Mouse (Mus musculus) kidney, embryonic 14.5 days (tissue): ENCODE data around the gene Extl1. TPM values are rescaled to one million over a fixed set of nuclear protein-coding genes. Genes with fewer than 3 reads are reported as not detected.
A peak's percentile ranks its signal among the peaks of the same experiment; 100 is the strongest.
"Not testable (repeated sequence)": the region's sequence is repeated elsewhere in the genome, so short reads cannot be mapped to it uniquely, and the experiment has no call there.

Experiments used
- ATAC-seq: fragments of 200-750 bp; cut with Nextera tagmentation; 2 replicates; pipeline ENCODE4 v1.8.0; 2017; ENCODE audit warnings: moderate number of reproducible peaks, mild to moderate bottlenecking, moderate TSS enrichment, moderate library complexity; ENCODE audit not compliant: low FRiP score, low TSS enrichment
- H3K27ac ChIP-seq: fragments of 300-500 bp; sonication (generic); 2 replicates; pipeline ENCODE4 v1.5.1; 2014; ENCODE audit warnings: low read depth, mild to moderate bottlenecking, low read length, moderate library complexity, mixed read lengths
- H3K27me3 ChIP-seq: fragments of 300-500 bp; sonication (generic); 2 replicates; pipeline ENCODE4 v1.6.1; 2014; ENCODE audit warnings: mild to moderate bottlenecking, low read length; ENCODE audit not compliant: control insufficient read depth, insufficient read depth
- H3K36me3 ChIP-seq: fragments of 300-500 bp; sonication (generic); 2 replicates; pipeline ENCODE4 v1.6.1; 2014; ENCODE audit warnings: low read length, mixed read lengths; ENCODE audit not compliant: control insufficient read depth, insufficient read depth
- H3K4me1 ChIP-seq: fragments of 300-500 bp; sonication (generic); 2 replicates; pipeline ENCODE4 v1.6.1; 2014; ENCODE audit warnings: low read length, mixed read lengths; ENCODE audit not compliant: control insufficient read depth, insufficient read depth
- H3K4me2 ChIP-seq: fragments of 300-500 bp; sonication (generic); replicated peaks from 2 replicates; pipeline ENCODE4 v1.6.1; 2014; ENCODE audit warnings: low read depth, mild to moderate bottlenecking, low read length
- H3K4me3 ChIP-seq: fragments of 300-500 bp; sonication (generic); 2 replicates; pipeline ENCODE4 v1.5.1; 2014; ENCODE audit warnings: mild to moderate bottlenecking, low read length
- H3K9ac ChIP-seq: fragments of 300-500 bp; sonication (generic); 2 replicates; pipeline ENCODE4 v1.6.1; 2014; ENCODE audit warnings: low read depth, mild to moderate bottlenecking, low read length, moderate library complexity
- H3K9me3 ChIP-seq: fragments of 300-500 bp; sonication (generic); 2 replicates; pipeline ENCODE4 v1.6.1; 2016; ENCODE audit warnings: low read length; ENCODE audit not compliant: control insufficient read depth
- whole genome bisulfite sequencing: fragments of 180-500 bp; shearing (Covaris S2); extraction: QIAGEN DNeasy Blood & Tissue Kit; methylation state at CpG from one replicate; pipeline ENCODE4 v1.1.7; 2014; 5-methylcytosine and 5-hydroxymethylcytosine counted together
- polyA plus RNA-seq: library from polyadenylated mRNA; unstranded; fragments of >200 nt; fragmentation: Nextera tagmentation; extraction: Ambion mirVana; gene quantifications from 2 replicates; pipeline ENCODE4 v1.2.1, GENCODE M21; 2014

Gene Extl1
- 0.20 and 0.23 TPM in 2 replicates for polyA plus RNA-seq

DNA sequence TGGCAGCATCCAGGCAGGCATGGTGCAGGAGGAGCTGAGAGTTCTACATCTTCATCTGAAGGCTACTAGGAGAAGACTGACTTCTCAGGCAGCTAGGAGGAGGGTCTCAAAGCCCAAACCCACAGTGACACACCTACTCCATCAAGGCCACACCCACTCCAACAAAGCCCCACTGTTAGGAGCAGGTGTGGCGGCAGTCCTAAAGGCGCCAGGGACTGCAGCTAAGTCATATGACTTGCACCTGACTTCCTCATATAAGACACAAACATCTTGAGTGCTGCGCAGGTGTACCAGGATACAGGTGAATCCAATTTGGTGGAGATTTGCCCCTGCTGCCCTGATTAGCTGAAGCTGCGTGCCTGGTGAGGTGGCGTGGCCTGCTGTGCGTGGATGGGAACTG, at the start of gene Extl1:
Gene Extl1, minus strand, starts transcription at position 101 of the 400 bp plus-strand sequence.
- H3K4me2 ChIP-seq, ATAC-seq, H3K36me3 ChIP-seq, H3K9ac ChIP-seq, H3K27me3 ChIP-seq, H3K4me1 ChIP-seq, H3K27ac ChIP-seq, H3K4me3 ChIP-seq, H3K9me3 ChIP-seq: not testable (repeated sequence)
- 92% methylated on average over 2 of the region's 6 CpGs for WGBS

DNA sequence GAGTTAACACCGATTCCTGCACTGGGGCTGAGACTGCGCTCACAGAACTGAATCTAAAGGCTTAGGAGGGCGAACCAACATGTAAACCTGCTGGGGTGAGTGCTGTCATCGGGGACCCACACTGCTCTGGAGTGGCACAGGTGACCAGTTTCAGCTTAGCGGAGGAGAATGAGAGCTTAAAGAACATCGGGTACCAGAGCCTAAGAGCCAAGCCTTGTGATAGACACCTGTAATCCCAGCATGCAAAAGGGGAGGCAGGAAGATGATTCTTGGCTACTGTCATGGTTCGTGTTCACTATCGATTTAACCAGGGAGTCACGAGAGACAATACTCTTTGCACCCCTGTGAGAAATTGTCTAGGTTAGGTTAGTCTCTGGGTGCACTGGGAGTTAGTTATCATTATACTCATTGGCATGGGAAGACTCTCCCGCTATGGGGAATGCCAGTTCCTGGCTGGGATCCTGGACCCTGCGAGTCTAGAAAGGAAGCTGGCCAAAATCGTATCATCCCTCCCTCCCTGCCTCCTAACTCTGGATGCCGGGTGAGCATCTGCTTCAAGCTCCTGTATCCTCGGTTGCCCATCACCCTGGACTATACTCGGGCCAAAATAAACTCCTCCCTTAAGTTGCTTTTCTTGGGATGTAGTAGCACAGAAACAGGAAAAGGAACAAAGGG, 49.2 kb upstream of the Extl1 start:
- Histone ChIP-seq H3K4me1 (peaks cover 8% of the 10 kb centered on the region; the same call in 1 of the 2 replicates), H3K9ac (no peak overlapping the region)
- WGBS: 85% methylated on average over 15 of the region's 15 CpGs

DNA sequence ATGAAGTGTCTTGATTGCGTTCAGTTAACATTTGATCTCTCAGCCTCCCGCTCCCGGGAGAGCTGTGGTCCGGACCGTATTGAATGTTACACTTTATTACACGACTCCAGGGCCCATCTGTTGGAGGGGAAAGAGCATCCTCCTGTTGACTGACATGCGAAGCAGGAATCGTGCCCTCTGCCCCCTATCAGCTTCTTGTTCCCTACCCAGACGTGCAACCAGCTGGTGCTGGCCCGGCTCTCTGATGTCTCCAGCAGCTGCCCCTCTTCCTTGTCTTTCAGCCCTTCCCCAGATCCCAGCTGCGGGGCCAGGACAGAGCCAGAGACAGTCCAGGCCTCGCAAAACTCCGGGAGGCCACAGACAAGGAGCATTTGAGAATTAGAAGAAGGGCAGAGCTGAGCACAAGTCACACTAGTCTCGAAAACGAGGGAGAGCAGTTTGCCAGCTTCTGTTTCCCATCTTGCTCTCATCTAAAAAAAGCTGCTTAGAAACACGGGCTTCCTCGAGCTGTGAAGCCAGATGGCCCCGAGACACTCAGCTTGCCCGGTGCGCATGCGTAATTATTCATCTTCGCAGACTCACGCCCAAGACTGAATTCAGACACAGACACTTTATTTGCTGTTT, 46.8 kb upstream of the Extl1 start:
- ATAC-seq: peak; percentile 77
- Histone ChIP-seq H3K27ac (peak overlapping the region; percentile 66), H3K4me3 (no peak overlapping the region), H3K4me1 (peaks cover 8% of the 10 kb centered on the region; the same call in 1 of the 2 replicates), H3K9me3 (no peaks in the 10 kb centered on the region), H3K4me2 (peak overlapping the region; percentile 13; the same call in 1 of the 2 replicates), H3K9ac (peak overlapping the region; percentile 14; the same call in 1 of the 2 replicates), H3K36me3 (no peaks in the 10 kb centered on the region), H3K27me3 (no peaks in the 10 kb centered on the region)
- WGBS: 22% methylated on average over 23 of the region's 23 CpGs

More for the DNA sequence above, 49.2 kb upstream of the Extl1 start:
- ATAC-seq: no peak
- H3K36me3 ChIP-seq: no peaks in the 10 kb centered on the region
- no peak overlapping the region for H3K4me2 ChIP-seq
- H3K27ac ChIP-seq: no peak overlapping the region
- H3K9me3 ChIP-seq: no peaks in the 10 kb centered on the region
- no peaks in the 10 kb centered on the region for H3K27me3 ChIP-seq
- no peak overlapping the region for H3K4me3 ChIP-seq

DNA sequence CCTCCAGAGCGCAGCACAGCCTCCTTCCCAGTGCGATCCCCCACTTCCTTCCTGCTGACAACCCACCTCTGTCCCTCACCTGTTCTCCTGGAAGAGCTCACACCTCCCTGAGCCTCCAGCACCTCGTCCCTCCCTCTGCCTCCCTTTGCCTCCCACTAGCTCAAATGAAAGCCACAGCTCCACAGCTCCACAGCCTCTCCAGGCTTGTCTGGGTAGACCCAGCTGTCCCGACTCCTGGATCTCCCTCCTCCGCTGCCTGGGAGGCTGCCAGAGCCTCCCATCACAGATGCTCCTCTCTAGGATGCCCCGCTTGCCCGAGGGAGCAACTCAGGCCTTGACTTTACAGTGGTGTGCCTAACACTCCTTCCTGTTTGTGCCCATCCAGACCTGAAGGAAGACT, 41.4 kb upstream of the Extl1 start:
- H3K27me3 ChIP-seq: no peaks in the 10 kb centered on the region
- no peak overlapping the region for H3K27ac ChIP-seq
- no peaks in the 10 kb centered on the region for H3K4me1 ChIP-seq
- ATAC-seq: no peak
- no peak overlapping the region for H3K9ac ChIP-seq
- no peak overlapping the region for H3K4me3 ChIP-seq
- H3K36me3 ChIP-seq: 0 out of 2 replicates have a peak, but pooled peaks cover 3% of the 10 kb centered on the region
- WGBS: 75% methylated on average over 7 of the region's 7 CpGs
- no peaks in the 10 kb centered on the region for H3K9me3 ChIP-seq
- no peak overlapping the region for H3K4me2 ChIP-seq

DNA sequence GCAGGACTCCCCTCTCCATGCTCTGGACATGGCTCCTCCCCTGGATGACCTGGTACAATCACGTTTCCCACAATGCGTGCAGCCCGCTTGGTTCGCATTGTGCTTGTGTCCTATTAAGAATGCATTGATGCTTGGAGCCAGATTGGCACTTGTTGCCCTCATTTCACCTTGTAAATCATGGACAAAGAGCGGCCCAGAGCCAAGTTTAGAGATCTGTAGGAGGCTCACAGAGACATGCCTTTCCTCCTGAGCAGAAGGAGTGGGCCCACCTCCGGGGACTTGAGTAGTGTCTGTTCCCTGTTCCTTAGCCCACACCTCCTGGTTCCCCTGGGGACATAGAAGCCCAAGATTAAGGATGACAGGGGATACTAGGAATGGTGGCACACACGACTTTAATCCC, 40.3 kb upstream of the Extl1 start:
- Histone ChIP-seq H3K27me3 (no peaks in the 10 kb centered on the region), H3K4me1 (no peaks in the 10 kb centered on the region), H3K36me3 (0 out of 2 replicates have a peak, but pooled peaks cover 3% of the 10 kb centered on the region), H3K27ac (no peak overlapping the region), H3K9ac (no peak overlapping the region), H3K4me3 (no peak overlapping the region), H3K4me2 (no peak overlapping the region), H3K9me3 (no peaks in the 10 kb centered on the region)
- ATAC-seq: no peak
- WGBS: 92% methylated on average over 7 of the region's 7 CpGs

DNA sequence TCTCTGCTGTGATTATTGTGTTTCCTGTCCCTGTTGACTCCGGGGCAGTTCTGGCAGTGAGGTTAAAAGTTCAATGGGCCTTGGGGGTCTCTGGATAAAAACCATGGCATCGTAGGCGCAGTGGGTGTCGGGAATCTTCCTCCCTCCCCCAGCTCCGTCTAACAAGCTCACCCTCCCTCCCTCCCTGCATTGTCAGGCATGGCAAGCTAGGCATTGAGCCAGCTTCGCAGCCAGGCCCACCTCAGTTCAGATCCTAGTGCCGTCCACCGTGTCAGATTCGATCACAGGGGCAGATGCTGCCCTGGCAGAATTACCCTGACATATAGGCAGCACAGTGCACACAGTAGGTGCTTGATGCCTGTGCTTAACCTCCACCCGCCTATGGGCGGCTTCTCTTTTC, 38.3 kb upstream of the Extl1 start:
- H3K36me3 ChIP-seq: 0 out of 2 replicates have a peak, but pooled peaks cover 5% of the 10 kb centered on the region
- H3K27me3 ChIP-seq: no peaks in the 10 kb centered on the region
- no peaks in the 10 kb centered on the region for H3K4me1 ChIP-seq
- no peak overlapping the region for H3K4me2 ChIP-seq
- WGBS: 63% methylated on average over 11 of the region's 11 CpGs
- no peak overlapping the region for H3K27ac ChIP-seq
- no peak for ATAC-seq
- H3K9ac ChIP-seq: no peak overlapping the region; the same call in 1 of the 2 replicates
- no peaks in the 10 kb centered on the region for H3K9me3 ChIP-seq
- H3K4me3 ChIP-seq: no peak overlapping the region

DNA sequence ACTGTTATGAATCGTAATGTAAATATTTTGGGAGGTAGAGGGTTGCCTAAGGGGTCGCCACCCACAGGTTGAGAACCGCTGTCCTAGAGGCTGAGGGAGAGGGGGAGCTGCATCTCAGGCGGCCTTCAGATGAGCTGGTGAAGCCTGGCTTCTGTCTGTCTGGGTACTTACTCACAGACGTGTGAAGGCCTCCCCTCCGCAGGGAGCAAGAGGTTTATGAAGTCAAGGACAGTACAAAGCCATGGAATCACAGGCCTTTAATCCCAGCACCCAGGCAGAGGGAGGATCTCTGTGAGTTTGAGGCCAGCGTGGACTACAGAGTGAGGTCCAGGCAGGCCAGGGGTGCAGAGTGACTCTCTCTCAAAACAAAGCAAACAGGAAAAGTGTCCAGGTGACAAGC, 33.5 kb upstream of the Extl1 start:
- ATAC-seq: no peak

DNA sequence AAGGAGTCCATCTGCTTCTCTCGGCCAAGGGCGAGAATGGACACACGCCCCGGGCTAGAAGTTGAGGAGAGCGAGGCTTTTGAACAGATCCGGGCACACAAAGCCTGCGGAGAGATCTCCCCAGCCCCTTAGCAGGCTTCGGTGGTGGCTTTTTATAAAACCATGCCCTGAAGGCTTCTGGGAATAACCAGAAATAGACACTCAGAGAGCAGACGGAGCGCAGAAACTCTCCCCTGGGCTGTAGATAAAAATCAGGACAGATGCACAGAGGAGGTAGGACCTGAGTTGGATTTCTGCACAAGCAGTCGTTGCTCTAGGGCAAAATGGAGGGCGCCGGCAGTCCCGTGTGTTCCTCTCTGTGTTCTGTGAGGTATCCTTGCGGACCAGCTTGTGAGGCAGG, 33.0 kb upstream of the Extl1 start:
- no peaks in the 10 kb centered on the region for H3K9me3 ChIP-seq
- no peaks in the 10 kb centered on the region for H3K27me3 ChIP-seq
- no peak overlapping the region for H3K4me2 ChIP-seq
- no peak overlapping the region for H3K27ac ChIP-seq
- no peak overlapping the region for H3K4me3 ChIP-seq
- H3K4me1 ChIP-seq: no peaks in the 10 kb centered on the region
- 79% methylated on average over 15 of the region's 15 CpGs for WGBS
- no peak for ATAC-seq
- H3K36me3 ChIP-seq: 0 out of 2 replicates have a peak, but pooled peaks cover 7% of the 10 kb centered on the region
- H3K9ac ChIP-seq: no peak overlapping the region

More for the DNA sequence above, 33.5 kb upstream of the Extl1 start:
- Histone ChIP-seq H3K27ac (no peak overlapping the region), H3K4me1 (no peaks in the 10 kb centered on the region), H3K9ac (no peak overlapping the region), H3K9me3 (no peaks in the 10 kb centered on the region), H3K27me3 (no peaks in the 10 kb centered on the region), H3K4me3 (no peak overlapping the region), H3K36me3 (0 out of 2 replicates have a peak, but pooled peaks cover 7% of the 10 kb centered on the region), H3K4me2 (no peak overlapping the region)
- 51% methylated on average over 7 of the region's 7 CpGs for WGBS

DNA sequence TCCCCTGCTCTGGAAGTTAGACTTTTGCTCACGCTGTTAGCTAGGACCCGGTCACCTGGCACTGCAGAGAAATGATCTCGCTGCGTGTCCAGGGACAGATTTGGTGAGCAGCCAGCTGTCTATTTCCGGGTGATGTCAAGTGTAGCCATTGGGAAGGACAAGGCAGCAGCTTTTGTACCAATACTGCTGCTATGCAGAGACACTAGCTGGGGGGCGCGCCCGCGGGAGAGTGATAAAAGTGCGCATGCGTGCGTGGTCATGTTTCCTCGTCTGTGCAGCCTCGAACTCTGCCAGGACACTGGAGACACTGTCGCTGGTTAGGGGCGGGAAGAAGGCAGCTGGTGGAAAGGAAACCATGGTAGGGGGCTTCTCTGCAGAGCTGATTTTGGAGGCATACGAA, 32.5 kb upstream of the Extl1 start:
- H3K4me2 ChIP-seq: no peak overlapping the region
- no peaks in the 10 kb centered on the region for H3K4me1 ChIP-seq
- 0 out of 2 replicates have a peak, but pooled peaks cover 7% of the 10 kb centered on the region for H3K36me3 ChIP-seq
- H3K4me3 ChIP-seq: no peak overlapping the region
- no peaks in the 10 kb centered on the region for H3K27me3 ChIP-seq
- H3K27ac ChIP-seq: no peak overlapping the region
- H3K9me3 ChIP-seq: no peaks in the 10 kb centered on the region
- no peak overlapping the region for H3K9ac ChIP-seq
- ATAC-seq: no peak
- 82% methylated on average over 17 of the region's 17 CpGs for WGBS
